Mouse (Mus musculus) cerebellum, adult 2 months (tissue): ENCODE measurements around the gene Cngb1. TPM values are rescaled to one million over a fixed set of nuclear protein-coding genes. Genes with fewer than 3 reads are reported as not detected.

Experiments
- DNase-seq, 2 experiments: peaks; one replicate each; pipeline ENCODE4 v3.0.0; 2021
- H3K27ac ChIP-seq: fragments of 200-500 bp; 2 replicates; pipeline ENCODE4 v1.5.1; 2012; ENCODE audit warnings: low read length, control low read depth, inconsistent platforms; ENCODE audit not compliant: insufficient read depth
- H3K27me3 ChIP-seq: fragments of 200-500 bp; 2 replicates; pipeline ENCODE4 v1.6.1; 2012; ENCODE audit warnings: inconsistent platforms, mild to moderate bottlenecking, low read length, moderate library complexity; ENCODE audit not compliant: control insufficient read depth, insufficient read depth
- H3K4me1 ChIP-seq: fragments of 200-500 bp; 2 replicates; pipeline ENCODE4 v1.6.1; 2011; ENCODE audit warnings: low read length; ENCODE audit not compliant: control insufficient read depth, insufficient read depth
- H3K4me3 ChIP-seq: fragments of 200-500 bp; replicated peaks from 2 replicates; pipeline ENCODE3; 2011; ENCODE audit warnings: mild to moderate bottlenecking, low read depth, low read length, control low read depth; ENCODE audit not compliant: insufficient read depth
- CTCF ChIP-seq: fragments of 200-500 bp; IDR thresholded peaks from 2 replicates; pipeline ENCODE4 v1.5.1; 2011; ENCODE audit warnings: low read depth, mild to moderate bottlenecking, control low read depth, low read length, moderate library complexity, borderline replicate concordance; ENCODE audit not compliant: insufficient read depth
- POLR2A ChIP-seq: fragments of 200-500 bp; IDR thresholded peaks from 2 replicates; pipeline ENCODE4 v1.6.1; 2011; ENCODE audit warnings: low read length, control low read depth, borderline replicate concordance; ENCODE audit not compliant: insufficient read depth
- WGBS: fragments of 180-500 bp; shearing (Covaris S2); methylation state at CpG from one replicate; pipeline ENCODE4 v1.1.7; 2018; 5-methylcytosine and 5-hydroxymethylcytosine counted together
- polyA plus RNA-seq: library from polyadenylated mRNA; depleted of rRNA; stranded (reverse); fragments of >200 nt; gene quantifications from 2 replicates; pipeline ENCODE4 v1.2.3, GENCODE M21; 2012; rRNA removed

Cngb1 gene
- polyA plus RNA-seq, 1 experiment = 0.41 TPM

- Histone ChIP-seq H3K27ac (no peak overlapping the region), H3K4me3 (no peak overlapping the region), H3K4me1 (no peaks in the 10 kb centered on the region), H3K27me3 (no peaks in the 10 kb centered on the region)
- TF ChIP-seq CTCF (no peak), POLR2A (no peak)
- no peak for DNase-seq
- WGBS = 58% methylated on average over 8 of the region's 8 CpGs
Measured at GRCm38 (mm10) chr8:95202056-95202570, 104.3 kb downstream of the Cngb1 start.

DNA sequence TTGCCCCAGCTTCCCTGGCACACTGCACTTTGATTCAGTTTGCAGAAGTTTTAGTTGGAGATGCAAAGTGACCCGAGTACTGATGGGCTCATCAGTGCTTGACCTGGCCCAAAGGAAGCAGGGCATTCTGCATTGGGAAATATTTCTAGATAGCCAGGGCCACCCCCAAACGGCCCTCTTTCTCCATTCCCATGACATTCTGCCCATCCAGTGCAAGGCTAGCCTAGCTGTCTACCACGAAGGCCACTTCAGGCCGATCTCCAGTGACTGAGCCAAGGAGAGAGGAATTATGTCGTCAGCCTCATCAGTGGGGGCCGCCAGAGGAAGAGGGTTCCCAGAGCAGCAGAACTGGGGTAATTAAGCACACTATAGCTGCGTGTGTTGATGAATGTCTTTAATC lies 104.9 kb downstream of the Cngb1 start:
- H3K4me3 ChIP-seq = no peak overlapping the region
- no peak for DNase-seq
- H3K4me1 ChIP-seq = no peaks in the 10 kb centered on the region
- TF ChIP-seq CTCF = no peak
- no peak for TF ChIP-seq POLR2A
- H3K27me3 ChIP-seq = no peaks in the 10 kb centered on the region
- 63% methylated on average over 7 of the region's 7 CpGs for WGBS
- no peak overlapping the region for H3K27ac ChIP-seq

DNA sequence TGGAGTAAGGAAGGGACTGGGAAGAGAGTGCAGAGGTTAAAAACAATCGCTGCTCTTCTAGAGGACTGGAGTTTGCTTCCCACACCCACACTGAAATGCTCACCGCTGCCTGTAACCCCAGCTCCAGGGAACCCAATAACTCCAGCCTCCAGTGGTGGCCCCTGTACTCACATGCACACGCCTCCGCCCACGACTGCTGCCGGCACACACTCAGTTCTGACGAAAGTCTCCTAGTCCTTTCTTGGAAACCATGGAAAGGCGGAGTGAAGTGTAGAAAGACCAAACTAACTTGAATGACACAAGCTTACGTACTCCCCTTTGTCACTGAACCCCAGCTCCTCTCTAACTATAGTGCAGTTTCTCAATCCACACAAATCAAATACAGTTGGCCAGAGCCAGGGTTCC lies 106.4 kb downstream of the Cngb1 start:
- no peak for DNase-seq
- TF ChIP-seq POLR2A (no peak), CTCF (no peak)
- no peak overlapping the region for H3K4me3 ChIP-seq
- H3K27me3 ChIP-seq = no peaks in the 10 kb centered on the region
- H3K4me1 ChIP-seq = no peaks in the 10 kb centered on the region
- WGBS = 85% methylated on average over 9 of the region's 9 CpGs
- H3K27ac ChIP-seq = no peak overlapping the region

DNA sequence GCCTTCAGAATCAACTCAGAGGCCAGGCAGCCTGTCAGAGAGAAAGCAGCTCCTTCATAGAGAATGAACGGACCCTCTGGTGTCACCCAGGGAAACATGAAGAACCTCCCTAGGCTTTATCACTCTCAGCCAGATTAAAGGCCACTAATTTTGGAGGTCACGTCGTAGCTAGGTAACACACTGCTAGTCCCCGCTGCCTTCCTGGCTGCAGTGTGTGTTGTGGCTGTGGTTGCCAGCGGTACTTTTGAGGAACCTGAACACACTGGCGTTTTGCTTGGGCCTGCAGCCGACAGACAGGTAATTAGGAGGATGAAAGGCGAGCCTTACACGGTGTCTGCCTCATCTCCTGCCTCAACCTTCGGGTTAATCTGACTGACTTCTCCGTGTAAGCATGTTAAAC lies 110.7 kb downstream of the Cngb1 start:
- 83% methylated on average over 11 of the region's 11 CpGs for WGBS
- Histone ChIP-seq H3K4me1 (no peaks in the 10 kb centered on the region), H3K4me3 (no peak overlapping the region), H3K27ac (no peak overlapping the region), H3K27me3 (no peaks in the 10 kb centered on the region)
- DNase-seq = no peak
- TF ChIP-seq POLR2A = no peak
- no peak for TF ChIP-seq CTCF

DNA sequence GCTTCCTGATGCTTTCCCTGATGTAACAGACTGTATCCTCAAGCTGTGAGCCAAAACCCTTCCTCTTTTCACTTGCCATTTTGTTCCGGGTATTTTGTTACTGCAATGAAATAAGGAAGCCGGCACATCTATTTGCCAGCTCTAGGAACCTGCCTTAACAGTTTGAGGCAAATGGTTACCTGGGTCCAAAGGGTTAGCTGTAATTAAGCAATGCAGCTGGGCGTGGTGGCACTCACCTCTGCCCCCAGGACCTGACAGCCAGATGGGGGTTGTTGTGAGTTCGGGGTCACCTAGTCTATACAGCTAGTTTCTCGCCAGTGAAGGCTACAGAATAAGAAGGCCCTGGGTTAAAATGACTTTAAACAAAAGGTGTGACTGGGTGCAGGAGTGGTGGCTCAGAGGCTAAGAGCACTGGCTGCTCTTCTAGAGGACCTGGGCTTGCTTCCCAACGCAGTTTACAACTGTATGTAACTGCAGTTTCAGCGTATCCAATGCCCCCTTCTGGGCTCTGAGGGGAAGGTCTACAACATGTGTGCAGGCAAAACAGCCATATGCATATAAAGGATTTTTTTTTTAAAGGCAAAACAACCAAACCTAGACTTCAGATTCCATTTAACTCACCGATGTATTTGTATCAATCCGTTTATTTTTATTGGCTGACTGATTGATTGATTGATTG lies 114.7 kb downstream of the Cngb1 start:
- no peak for DNase-seq
- 92% methylated on average over 9 of the region's 9 CpGs for WGBS
- TF ChIP-seq CTCF = no peak
- TF ChIP-seq POLR2A = no peak
- Histone ChIP-seq H3K4me1 (no peaks in the 10 kb centered on the region), H3K27me3 (no peaks in the 10 kb centered on the region), H3K4me3 (no peak overlapping the region), H3K27ac (no peak overlapping the region)

Other genes starting within 250 kb of the Cngb1 start
- gene Katnb1, start 225.4 kb downstream of the Cngb1 start, polyA plus RNA-seq = 53.0 and 54.0 TPM in 2 replicates
- 49.9 and 56.8 TPM in 2 replicates for gene Kifc3, start 103.8 kb downstream of the Cngb1 start, polyA plus RNA-seq
- 0.18 and 0.89 TPM in 2 replicates for gene Tepp, start 4.0 kb upstream of the Cngb1 start, polyA plus RNA-seq
- 11.0 and 11.6 TPM in 2 replicates for gene Zfp319, start 25.4 kb upstream of the Cngb1 start, polyA plus RNA-seq
- gene Usb1, start 25.7 kb upstream of the Cngb1 start, polyA plus RNA-seq = 12.4 and 14.2 TPM in 2 replicates
- 10.6 and 12.1 TPM in 2 replicates for gene Mmp15, start 45.7 kb upstream of the Cngb1 start, polyA plus RNA-seq
- 76.0 and 76.1 TPM in 2 replicates for gene Cfap20, start 128.3 kb upstream of the Cngb1 start, polyA plus RNA-seq
- gene Csnk2a2, start 183.5 kb upstream of the Cngb1 start, polyA plus RNA-seq = 37.6 and 38.2 TPM in 2 replicates
- gene Ccdc113, start 227.5 kb upstream of the Cngb1 start, polyA plus RNA-seq = 1.1 and 1.2 TPM in 2 replicates